Mouse (Mus musculus): ENCODE measurements around the gene Fnbp4. TPM values are rescaled to one million over a fixed set of nuclear protein-coding genes. Genes with fewer than 3 reads are reported as not detected.

The Fnbp4 gene
- 10 to 100 TPM; 57.8 to 83.0 (median 62.5) TPM for total RNA-seq (2022)

- peak; percentile 99 for DNase-seq (ENCODE audit: low spot score in 2 of 2)
Observed at GRCm38 (mm10) chr2:90745053-90745678, at the start of gene Fnbp4. TSS of gene Fnbp4 (plus strand) at chr2:90745370.

GRCm38 (mm10) chr2:90700943-90701342 is 44.2 kb upstream of the Fnbp4 start:
- no peak for DNase-seq (ENCODE audit: low spot score in 2 of 2)

- no peak for DNase-seq (ENCODE audit: low spot score in 2 of 2)
Observed at GRCm38 (mm10) chr2:90708548-90708947, 36.6 kb upstream of the Fnbp4 start.

- no peak for DNase-seq (ENCODE audit: low spot score in 2 of 2)
Observed at GRCm38 (mm10) chr2:90715555-90716092, 29.5 kb upstream of the Fnbp4 start.

GRCm38 (mm10) chr2:90717366-90717765 is 27.8 kb upstream of the Fnbp4 start:
- DNase-seq (ENCODE audit: low spot score in 2 of 2) = no peak

- no peak for DNase-seq (ENCODE audit: low spot score in 2 of 2)
Observed at GRCm38 (mm10) chr2:90717948-90718347, 27.2 kb upstream of the Fnbp4 start.

GRCm38 (mm10) chr2:90726818-90727217 is 18.4 kb upstream of the Fnbp4 start:
- DNase-seq (ENCODE audit: low spot score in 2 of 2) = no peak

GRCm38 (mm10) chr2:90735326-90735725 is 9.8 kb upstream of the Fnbp4 start:
- DNase-seq (ENCODE audit: low spot score in 2 of 2) = no peak

GRCm38 (mm10) chr2:90738801-90739200 is 6.4 kb upstream of the Fnbp4 start:
- DNase-seq (ENCODE audit: low spot score in 2 of 2) = no peak

GRCm38 (mm10) chr2:90739327-90739726 is 5.8 kb upstream of the Fnbp4 start:
- DNase-seq (ENCODE audit: low spot score in 2 of 2) = no peak

- no peak for DNase-seq (ENCODE audit: low spot score in 2 of 2)
Observed at GRCm38 (mm10) chr2:90739921-90740320, 5.2 kb upstream of the Fnbp4 start.

- DNase-seq (ENCODE audit: low spot score in 2 of 2) = peak in 1 of 2 experiments; percentile 16
Observed at GRCm38 (mm10) chr2:90744285-90745052, 701 bp upstream of the Fnbp4 start.

- DNase-seq (ENCODE audit: low spot score in 2 of 2) = no peak
Observed at GRCm38 (mm10) chr2:90745740-90746537, 769 bp downstream of the Fnbp4 start.

- DNase-seq (ENCODE audit: low spot score in 2 of 2) = no peak
Observed at GRCm38 (mm10) chr2:90746538-90746865, 1.3 kb downstream of the Fnbp4 start.

- DNase-seq (ENCODE audit: low spot score in 2 of 2) = no peak
Observed at GRCm38 (mm10) chr2:90747131-90747530, 2.0 kb downstream of the Fnbp4 start.

- DNase-seq (ENCODE audit: low spot score in 2 of 2) = no peak
Observed at GRCm38 (mm10) chr2:90749676-90750459, 4.7 kb downstream of the Fnbp4 start.

- no peak for DNase-seq (ENCODE audit: low spot score in 2 of 2)
Observed at GRCm38 (mm10) chr2:90753565-90753964, 8.4 kb downstream of the Fnbp4 start.

- no peak for DNase-seq (ENCODE audit: low spot score in 2 of 2)
Observed at GRCm38 (mm10) chr2:90754188-90754587, 9.0 kb downstream of the Fnbp4 start.

- no peak for DNase-seq (ENCODE audit: low spot score in 2 of 2)
Observed at GRCm38 (mm10) chr2:90765123-90765522, 20.0 kb downstream of the Fnbp4 start.

GRCm38 (mm10) chr2:90781323-90781722 is 36.2 kb downstream of the Fnbp4 start:
- DNase-seq (ENCODE audit: low spot score in 2 of 2) = no peak

- DNase-seq (ENCODE audit: low spot score in 2 of 2) = no peak
Observed at GRCm38 (mm10) chr2:90781938-90782337, 36.8 kb downstream of the Fnbp4 start.

All from layer of hippocampus, adult 8-10 months (tissue).